Mouse (Mus musculus): Measurements from ENCODE around the gene Scamp2.

The Scamp2 gene

GRCm38 (mm10) chr9:57627892-57628291, 67.1 kb downstream of the Scamp2 start:
- DNase-seq (ENCODE audit: low read depth, low spot score): no peak

GRCm38 (mm10) chr9:57628717-57629116, 68.0 kb downstream of the Scamp2 start:
- no peak for DNase-seq (ENCODE audit: low read depth, low spot score)

- DNase-seq (ENCODE audit: low read depth, low spot score): peak; percentile 71
Observed at GRCm38 (mm10) chr9:57629118-57629874, 68.6 kb downstream of the Scamp2 start.

GRCm38 (mm10) chr9:57633481-57634024, 72.8 kb downstream of the Scamp2 start:
- DNase-seq (ENCODE audit: low read depth, low spot score): no peak

GRCm38 (mm10) chr9:57637272-57637671, 76.5 kb downstream of the Scamp2 start:
- no peak for DNase-seq (ENCODE audit: low read depth, low spot score)

GRCm38 (mm10) chr9:57637741-57638322, 77.1 kb downstream of the Scamp2 start:
- DNase-seq (ENCODE audit: low read depth, low spot score): no peak

Data from mesoderm, embryonic 11.5 days (tissue).